Mouse (Mus musculus): ENCODE measurements around the gene Cd302.

Gene Cd302

DNA sequence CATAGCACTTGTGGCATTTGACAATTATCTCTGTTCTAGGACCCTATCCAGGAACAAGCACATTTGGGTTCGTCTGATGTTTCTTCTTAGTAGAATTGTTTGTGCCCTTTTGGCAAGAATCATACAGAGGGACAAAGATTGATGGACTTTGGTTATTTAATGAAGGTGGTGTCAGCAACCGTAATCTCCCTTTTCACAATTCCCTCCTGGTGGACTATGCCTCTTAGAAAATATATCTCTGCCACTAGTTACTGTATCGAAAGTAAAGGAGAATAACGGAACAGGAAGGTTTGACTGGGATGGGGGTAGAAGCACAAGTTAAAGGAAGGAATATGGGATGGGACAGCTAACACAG, at the start of gene Cd302:
Cd302 (minus strand) TSS at position 22 of the 355 bp plus-strand sequence.
- DNase-seq, result no peak

DNA sequence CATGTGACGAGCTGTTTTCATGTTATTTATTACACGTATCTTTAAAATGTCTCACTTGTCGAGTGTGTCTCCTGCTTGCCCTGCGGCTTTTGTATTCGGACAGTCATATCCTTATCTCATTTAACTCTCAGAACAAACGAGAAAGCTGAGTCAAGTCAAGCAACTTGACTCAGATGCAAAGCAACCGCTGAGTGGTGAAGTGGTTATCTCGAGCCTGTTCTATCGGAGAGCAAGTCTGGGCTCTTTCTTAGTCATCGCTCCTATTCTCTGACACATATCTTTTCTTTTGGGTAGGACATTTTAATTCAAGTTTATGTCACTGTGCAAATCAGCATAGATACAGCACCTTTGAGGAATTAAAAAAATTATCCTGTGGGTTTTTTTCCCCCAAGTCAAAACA, 44.4 kb upstream of the Cd302 start:
- no peak for DNase-seq

DNA sequence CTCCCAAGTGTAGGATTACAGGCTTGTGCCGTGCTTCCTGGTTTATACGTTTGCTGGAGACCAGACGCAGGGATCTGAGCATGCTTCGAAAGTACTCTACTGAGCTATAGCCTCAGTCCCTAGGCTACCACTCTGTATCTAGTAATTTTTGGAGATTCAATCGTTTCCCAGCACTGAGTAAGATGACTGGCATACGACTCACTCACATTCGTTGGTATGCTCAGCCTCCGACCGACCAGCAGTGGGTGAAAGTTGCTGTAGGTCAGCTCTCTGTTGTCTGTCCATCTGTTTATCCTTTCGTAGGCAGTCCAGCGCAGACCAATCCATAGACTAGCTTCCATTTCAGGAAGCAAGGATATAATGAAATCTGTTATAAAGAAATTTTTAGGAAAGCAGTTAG, 43.3 kb upstream of the Cd302 start:
- DNase-seq, result no peak

DNA sequence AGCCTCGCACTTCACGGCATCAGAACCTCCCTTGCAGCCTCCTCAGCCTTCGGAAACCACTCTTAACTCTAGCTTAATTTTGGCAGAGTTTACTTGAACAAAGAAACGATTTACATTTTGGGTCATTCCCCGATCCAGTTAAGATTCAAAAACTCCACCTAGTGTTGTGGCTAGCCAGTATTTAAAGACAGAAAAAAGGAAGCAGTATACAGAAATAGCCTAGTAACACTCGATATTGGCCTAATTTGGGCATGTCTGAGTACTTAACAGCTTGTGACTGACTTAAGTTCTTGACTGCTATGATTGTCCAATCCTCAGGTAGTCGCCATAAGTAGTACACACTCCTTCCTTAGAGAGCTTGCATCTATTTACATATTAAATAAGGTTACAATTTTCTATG, 42.7 kb upstream of the Cd302 start:
- DNase-seq, result no peak

DNA sequence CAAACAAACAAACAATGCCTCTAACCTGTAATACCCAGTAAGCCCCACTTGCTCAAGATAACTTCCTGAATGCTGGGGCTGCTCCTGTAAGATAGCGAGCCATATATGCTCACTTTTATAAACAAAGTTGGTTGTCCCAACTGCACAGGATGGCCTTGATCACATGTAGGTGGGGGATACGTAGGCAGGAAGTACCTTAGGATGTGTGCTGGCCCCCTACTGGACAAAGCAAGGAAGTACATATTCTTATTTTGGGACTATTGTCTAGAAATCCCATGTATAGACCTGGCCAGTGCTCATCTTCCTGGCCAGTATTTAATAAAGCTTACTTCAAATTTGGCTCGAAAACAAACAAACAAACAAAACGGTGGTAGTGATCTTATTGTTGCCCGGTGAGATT, 39.1 kb upstream of the Cd302 start:
- DNase-seq, result no peak

DNA sequence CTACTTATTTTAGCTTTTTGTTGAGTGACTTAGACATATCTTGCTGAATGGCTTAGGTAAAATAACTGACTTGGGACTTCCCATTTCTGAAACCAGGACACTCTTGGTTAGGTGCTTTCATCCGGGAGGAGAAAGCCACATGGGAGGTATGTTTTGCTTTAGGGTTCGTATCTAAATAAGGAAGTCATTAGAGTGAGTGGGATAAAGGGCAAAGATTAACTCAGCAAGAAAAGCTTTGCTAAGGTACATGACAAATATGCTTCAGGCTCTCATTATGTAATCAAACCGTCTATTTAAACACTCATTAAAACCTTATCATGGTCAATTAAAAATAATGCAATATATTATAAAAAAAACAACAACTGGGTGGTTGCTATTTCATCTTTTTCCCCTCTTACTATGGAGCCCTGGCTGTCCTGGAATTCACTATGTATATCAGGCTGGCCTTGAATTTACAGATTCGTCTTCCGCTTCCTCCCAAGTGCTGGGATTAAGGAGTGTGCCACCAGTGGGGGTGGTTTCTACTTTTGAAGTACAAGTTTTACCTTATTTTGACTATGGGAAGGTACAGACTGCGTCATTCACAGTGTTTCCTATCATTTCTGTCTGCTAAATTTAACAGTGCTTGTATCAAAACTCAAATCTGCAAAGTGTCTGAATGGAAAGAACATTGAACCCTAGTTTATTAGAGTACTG, 37.9 kb upstream of the Cd302 start:
- DNase-seq, result no peak

DNA sequence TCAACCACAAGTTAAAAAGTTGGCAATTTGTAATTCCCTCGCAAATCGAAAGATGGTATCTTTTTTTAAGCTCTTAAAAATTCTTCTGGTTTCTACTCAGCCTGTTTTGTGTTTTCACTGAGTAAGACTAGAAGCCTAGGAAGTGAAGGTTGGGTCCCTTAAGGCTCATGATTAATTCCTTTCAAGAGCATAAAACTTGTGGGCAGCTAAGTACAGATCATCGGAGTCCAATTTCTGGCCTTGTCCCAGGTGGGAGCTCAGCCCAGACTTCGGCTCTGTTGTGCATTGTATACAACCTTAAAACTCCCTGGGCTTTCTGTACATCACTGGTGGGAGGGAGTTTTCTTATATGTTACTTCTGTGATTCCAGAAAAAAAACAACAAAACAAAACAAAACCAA, 19.5 kb upstream of the Cd302 start:
- no peak for DNase-seq

DNA sequence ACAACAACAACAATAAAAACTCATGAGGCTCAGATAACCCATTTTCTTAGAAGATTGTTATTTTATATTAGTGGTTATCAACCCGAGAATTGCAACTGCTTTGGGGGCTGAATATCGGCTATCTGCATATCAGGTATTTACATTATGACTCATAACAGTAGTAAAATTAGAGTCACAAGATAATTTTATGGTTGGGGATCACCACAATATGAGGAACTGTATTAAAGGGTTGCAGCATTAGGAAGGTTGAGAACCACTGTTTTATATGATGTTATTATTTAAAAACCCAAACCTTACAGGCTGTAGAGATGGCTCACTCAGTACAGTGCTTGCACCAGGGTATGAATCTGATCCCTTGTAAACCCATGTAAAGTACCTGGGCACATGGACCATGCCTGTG, 15.0 kb upstream of the Cd302 start:
- DNase-seq, result no peak

DNA sequence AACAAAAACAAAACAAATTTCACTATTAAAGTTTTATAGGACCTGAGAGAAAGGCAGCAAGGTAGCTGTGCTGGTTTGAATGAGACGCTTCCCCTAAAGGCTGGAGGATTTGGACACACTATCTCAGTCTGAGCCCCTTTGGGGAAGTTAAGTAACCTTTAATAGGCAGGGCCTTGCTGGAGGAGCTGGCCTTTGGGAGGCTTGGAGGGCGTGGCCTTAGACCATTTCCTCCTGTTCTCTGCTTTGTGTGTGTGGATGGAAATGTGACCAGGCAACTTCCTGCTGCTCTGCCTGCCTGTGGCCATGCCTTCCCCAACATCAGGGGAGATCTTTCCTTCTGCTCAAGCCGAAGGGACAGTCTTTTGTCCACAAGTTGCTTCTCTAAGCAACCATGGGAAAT, 14.0 kb upstream of the Cd302 start:
- DNase-seq, result no peak

DNA sequence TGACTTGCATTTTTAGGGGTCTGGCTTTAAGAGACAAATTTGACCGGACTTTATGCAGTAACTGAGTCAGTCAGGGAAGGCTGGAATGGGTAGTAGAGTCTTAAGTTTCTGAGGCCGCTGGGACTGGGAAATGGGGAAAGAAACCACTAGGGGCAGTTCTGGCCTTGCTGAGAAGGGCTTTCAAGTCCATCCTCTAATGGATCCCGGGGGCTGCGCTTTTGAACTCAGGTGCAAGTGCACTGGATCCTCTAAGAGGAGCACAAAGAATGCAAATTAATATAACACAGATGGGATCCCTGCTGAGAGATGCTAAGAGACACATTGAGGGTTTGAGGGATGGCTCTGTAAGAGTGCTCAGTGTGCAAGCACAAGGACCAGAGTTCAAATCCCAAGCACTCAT, 7.1 kb upstream of the Cd302 start:
- DNase-seq, result no peak

DNA sequence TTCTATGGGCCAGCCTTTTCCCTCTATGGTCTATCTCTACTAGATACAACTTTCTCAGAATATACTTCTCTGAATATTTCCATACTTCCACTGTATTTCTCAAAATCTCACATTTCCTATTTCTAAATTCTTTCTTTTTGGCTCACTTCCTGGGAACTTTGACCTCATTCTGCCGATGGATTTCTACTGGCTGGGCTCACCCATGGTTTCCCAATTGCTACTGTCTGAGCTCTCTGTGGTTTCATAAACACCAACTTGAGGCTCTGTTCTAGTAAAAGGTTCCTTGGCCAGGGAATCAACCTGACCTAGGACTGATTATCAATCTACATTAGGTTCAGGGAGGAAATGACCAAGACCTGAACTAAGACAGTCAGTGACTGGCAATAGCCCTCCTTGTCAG, 5.2 kb upstream of the Cd302 start:
- DNase-seq, result no peak

DNA sequence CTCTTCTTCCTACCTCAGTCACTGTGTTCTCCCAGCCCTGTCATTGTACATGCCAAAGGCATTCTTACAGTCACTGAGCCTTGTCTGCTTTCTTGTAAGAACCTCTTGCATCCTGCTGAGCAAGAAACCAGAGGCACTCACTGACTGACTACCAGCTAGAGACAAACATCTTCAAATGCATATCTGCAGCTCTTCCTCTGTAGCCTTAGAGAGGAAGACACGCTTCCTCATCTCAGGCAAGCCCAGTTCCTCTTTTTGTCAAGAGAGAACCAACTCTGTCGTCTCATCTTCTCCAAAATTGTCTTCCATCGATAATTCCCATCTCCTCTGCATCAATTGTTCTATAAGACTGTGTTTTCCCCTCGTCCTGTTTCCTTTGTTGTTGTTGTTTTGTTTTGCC, 4.3 kb upstream of the Cd302 start:
- DNase-seq, result no peak

DNA sequence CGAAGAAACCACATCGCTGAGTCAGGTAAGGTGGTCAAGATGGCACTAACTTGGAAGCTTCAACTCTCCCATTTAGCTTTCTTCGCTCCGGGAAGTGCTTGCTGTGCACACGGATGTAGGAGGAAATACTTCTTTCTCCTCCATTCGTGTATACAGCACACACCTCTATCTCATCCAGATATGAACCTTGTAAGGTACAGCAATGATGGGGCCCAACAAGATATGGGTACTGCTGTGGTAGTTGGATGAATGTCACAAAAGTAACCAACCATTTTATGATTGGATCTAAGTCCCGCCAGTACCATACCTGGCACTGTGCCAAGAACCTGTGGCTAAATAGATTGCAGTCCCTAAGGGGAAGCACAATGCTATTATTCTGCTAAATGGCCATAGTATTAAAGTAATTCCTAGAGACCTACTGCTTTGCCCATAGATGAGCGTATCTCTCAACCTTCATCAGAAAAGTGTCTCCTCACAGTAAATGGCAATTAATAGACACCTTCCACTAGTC, 874 bp upstream of the Cd302 start:
- no peak for DNase-seq

DNA sequence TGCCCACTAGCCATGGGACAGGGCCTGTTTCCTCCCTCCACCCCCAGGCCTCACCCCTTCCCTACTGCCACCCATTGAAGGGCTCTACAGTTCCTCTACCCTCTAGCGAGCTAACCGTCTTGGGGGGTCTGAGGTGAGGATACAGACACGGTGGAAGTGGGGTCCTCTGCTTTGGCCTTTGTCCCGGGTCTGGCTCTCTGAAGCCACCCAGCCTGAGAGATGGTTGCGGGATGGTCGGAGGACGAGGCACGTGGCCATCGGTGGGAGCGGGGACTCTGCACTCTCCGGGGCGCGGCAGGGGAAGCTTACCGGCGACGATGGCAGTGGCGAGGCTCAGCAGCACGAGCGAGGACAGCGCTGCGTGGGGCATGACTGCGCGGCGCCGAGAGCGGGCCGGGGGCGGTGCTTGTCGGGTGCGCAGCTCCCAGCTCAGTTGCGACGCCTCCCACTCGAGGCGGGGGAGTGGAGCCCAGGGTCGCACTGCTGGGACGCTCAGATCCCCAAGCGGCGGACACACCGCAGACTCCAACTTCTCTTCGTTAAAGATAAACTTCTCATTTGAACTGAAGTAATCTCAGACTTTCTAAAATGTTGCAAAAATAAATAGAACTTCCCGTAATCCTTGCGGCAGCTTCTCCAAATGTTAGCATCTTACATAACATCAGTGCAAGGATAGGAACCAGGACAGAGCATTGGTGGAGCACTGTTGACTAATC, 379 bp downstream of the Cd302 start:
- peak; percentile 75 for DNase-seq

DNA sequence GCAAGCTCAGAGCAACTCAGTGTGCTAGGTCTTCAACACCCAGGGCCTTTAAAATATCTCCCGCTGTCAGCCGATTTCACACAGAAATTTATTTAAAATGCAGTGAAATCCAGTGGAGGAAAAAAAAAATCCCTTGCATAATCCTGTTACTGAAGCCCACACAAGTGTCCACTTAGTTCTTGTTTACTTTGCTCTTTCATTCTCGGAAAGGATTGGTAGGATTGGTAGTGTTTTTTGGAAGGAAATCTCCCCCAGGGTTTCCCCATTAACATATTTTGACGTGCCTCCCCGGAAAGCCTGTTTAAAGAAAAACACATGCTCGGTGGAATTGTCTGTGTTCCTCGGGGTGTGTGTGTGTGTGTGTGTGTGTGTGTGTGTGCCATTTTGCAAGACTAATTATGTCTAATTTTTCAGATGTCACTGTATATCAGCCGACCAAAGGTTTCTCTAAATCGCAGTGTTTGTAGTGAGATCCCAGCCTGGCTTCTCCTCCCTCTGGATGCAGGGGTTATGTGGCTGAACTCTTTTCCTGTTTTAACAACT, 1.0 kb downstream of the Cd302 start:
- DNase-seq, result no peak

DNA sequence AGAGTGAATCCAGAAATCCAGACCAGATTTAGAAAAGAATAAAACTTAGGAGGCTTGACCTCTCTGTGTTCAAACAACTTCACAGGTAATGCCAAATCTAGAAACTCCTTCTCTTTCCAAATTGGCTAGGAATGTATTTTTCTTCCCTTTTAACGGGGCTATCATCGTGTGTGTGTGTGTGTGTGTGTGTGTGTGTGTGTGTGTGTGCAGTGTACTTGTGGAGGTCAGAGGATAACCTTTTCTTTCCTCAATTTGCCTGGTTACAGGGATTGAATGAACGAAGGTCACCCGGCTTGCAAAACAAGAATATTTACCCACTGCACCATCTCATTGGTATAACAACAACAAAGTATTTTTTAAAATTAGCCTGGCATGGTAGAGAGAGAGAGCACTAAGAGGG, 1.7 kb downstream of the Cd302 start:
- no peak for DNase-seq

DNA sequence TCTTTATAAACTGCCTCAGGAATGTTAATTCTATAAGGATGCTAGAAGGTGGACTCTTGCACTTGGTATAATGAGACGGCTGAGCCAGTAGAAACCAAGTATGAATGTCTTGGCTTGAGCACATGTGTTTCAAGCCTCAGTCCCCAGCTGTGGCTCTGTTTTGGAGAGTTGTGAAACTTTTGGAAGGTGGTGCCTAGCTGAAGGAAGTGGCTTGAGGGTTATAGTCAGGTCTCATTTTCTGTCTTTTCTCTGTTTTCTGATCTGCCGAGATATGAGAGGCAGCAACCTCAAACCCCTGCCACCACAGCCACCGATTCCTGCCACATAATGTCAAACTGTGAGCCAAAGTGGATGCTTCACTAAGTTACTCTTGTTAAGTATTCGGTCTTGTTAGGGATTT, 5.7 kb downstream of the Cd302 start:
- no peak for DNase-seq

DNA sequence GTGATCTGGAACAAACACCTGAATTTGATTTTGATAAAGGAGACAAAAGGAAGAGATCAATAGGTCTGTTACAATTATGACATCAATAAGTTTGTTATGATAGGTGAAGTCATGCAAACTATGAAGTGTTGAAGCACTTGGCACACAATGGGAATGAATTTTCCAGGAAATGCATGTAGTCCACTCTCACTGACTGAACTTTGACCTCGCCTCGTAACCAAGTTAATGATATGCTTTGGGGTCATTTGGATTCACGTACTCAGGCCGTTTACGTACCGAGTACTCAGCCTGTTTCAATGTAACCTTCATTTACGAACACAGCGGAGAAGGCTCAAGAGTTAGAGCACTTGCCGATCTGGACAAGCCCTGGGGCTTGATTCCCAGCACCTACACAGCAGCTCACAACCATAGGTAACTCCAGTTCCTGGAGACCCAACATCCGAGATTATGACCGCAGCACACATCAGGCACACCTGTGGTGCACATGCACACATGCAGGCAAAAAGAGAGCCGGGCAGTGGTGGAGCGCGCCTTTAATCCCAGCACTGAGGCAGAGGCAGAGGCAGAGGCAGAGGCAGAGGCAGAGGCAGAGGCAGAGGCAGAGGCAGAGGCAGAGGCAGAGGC, 14.3 kb downstream of the Cd302 start:
- no peak for DNase-seq

DNA sequence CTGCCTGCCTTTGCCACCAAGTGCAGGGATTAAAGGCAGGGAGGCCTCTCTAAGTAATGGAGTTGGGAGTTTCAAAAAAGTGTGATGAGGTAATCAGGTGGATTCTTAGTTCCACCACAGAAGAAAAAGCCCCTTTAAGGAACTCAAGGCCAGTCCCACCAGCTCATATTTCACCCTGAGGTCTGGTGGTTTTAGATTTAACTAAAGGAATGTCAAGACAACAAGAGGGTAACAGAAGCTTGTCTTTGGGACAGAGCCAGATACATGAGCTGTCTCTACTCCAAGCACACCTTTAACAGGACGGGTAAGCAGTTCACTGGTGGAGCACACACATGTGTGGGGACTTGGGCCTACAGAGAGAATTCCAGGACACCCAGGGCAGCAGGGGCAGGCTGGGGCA, 16.7 kb downstream of the Cd302 start:
- DNase-seq, result no peak

DNA sequence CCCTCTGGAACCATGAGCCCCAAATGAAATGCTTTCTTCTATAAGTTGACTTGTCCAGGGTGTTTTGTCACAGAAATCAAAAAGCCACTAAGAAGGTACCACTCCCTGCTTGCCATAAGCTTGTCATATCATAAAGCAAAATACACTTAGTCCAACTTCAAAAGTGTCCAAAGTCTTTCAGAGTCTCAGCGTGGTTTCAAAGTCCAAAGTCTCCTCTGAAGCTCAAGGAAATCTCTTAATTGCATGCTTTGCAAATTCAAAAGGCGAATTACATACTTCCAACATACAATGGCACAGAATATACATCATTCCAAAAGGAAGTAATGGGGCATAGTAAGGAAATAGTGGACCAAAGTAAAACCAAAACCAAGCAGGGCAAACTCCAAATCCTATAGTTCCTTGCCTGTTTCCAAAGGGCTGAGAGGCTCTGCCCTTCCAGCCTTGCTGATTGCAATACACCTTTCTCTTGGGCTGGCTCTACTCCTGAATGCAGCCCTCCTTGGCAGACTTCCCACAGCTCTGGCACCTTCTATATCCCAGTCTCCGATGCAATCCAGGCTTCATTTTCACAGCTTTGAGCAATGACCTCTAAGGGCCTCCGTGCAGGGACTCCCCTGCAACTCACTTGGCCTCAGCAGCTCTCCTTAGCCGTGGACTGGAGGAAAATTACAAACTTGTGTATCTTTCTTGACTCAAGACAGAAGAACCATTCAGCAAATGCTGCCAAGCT, 23.5 kb downstream of the Cd302 start:
- DNase-seq, result no peak

DNA sequence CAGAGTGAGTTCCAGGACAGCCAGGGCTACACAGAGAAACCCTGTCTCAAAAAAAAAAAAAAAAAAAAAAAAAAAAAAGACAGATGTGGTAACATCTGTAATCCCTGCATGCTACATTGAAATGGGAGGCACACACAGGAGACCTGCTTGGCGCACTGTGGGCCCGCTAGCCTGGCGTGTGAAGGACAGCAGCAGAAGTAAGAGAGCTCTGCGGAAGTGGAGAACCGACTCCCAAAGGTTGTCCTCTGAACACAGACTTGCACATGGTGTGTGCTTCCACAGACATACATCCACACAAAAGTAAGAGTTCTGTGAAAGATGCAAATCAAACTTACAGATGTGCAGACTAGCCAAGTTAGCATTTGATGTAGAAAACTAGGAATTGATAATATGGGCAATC, 25.1 kb downstream of the Cd302 start:
- no peak for DNase-seq

DNA sequence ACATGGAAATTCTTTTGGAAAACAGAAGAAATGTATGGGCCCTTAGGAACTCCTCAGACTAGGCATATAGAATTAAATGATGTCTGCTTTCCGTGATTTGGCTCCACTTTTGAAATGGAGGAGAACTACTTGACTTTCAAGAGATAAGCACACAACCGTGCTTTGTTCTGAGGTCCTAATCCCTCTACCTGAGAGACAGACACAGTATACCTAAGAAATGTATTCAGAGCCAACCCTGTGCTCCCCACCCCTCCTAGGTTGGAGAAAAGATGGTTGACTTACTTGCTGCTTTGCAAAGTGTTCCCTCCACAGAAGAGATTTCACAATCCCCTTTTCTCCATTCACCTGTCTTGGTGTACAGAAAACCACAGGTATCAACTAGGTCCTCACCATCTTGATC, 27.5 kb downstream of the Cd302 start:
- no peak for DNase-seq

DNA sequence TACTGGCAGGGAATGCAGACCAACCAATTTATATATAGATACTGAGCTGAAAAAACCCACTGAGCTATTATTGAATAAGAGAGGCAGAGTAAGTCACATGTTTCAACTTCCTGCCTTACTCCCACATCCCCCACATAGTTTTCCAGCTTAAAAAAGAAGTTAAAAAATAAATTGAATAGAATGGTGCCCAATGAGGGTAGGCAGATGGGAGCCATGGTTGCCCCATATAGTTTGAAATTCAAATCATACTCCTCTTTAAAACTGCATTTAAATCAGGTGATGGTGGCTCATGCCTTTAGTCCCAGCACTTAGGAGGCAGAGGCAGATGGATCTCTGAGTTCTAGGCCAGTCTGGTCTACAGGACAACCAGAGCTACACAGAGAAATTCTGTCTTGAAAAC, 30.8 kb downstream of the Cd302 start:
- no peak for DNase-seq

Measured in lung, postnatal 14 days (tissue).